Mouse (Mus musculus) heart, embryonic 10.5 days (tissue): Measurements from ENCODE around the gene Med21. TPM values are rescaled to one million over a fixed set of nuclear protein-coding genes. Genes with fewer than 3 reads are reported as not detected.
A peak's percentile ranks its signal among the peaks of the same experiment; 100 is the strongest.

ENCODE experiments used
- DNase-seq: peaks from one replicate; pipeline ENCODE4 v3.0.0-alpha.2; 2017; ENCODE audit warnings: low spot score
- H3K27ac ChIP-seq: fragments of 300-500 bp; sonication (generic); 2 replicates; pipeline ENCODE4 v1.5.1; 2016; ENCODE audit warnings: mild to moderate bottlenecking
- H3K27me3 ChIP-seq: fragments of 300-500 bp; sonication (generic); 2 replicates; pipeline ENCODE4 v1.6.1; 2016; ENCODE audit warnings: mild to moderate bottlenecking; ENCODE audit not compliant: poor library complexity, insufficient read depth, severe bottlenecking
- H3K36me3 ChIP-seq: fragments of 300-500 bp; sonication (generic); 2 replicates; pipeline ENCODE4 v1.6.1; 2016; ENCODE audit warnings: mild to moderate bottlenecking, moderate library complexity
- H3K4me1 ChIP-seq: fragments of 300-500 bp; sonication (generic); 2 replicates; pipeline ENCODE4 v1.6.1; 2016; ENCODE audit warnings: mild to moderate bottlenecking
- H3K4me3 ChIP-seq: fragments of 300-500 bp; sonication (generic); 2 replicates; pipeline ENCODE4 v1.5.1; 2016; ENCODE audit warnings: mild to moderate bottlenecking, moderate library complexity
- H3K9me3 ChIP-seq: fragments of 300-500 bp; sonication (generic); 2 replicates; pipeline ENCODE4 v1.6.1; 2016; ENCODE audit warnings: mild to moderate bottlenecking, moderate library complexity
- WGBS: fragments of 180-500 bp; shearing (Covaris S2); methylation state at CpG from one replicate; pipeline ENCODE4 v1.1.7; 2016; 5-methylcytosine and 5-hydroxymethylcytosine counted together
- polyA plus RNA-seq: library from polyadenylated mRNA; unstranded; fragments of >200 nt; fragmentation: Nextera tagmentation; extraction: Ambion mirVana; gene quantifications from 2 replicates; pipeline ENCODE4 v1.2.1, GENCODE M21; 2016

Gene Med21
- polyA plus RNA-seq, 1 experiment from 2014 or later, result 123 TPM

GRCm38 (mm10) chr6:146650013-146650412 is 7.7 kb downstream of the Med21 start:
- DNase-seq, result no peak
- no peak overlapping the region for H3K27ac ChIP-seq
- H3K36me3 ChIP-seq, result peaks cover 35% of the 10 kb centered on the region
- 76% methylated on average over 2 of the region's 2 CpGs for WGBS
- H3K27me3 ChIP-seq, result no peaks in the 10 kb centered on the region
- H3K4me1 ChIP-seq, result peaks cover 4% of the 10 kb centered on the region; the same call in 1 of the 2 replicates
- H3K9me3 ChIP-seq, result no peaks in the 10 kb centered on the region
- no peak overlapping the region for H3K4me3 ChIP-seq

GRCm38 (mm10) chr6:146651431-146651830 is 9.1 kb downstream of the Med21 start:
- peaks cover 35% of the 10 kb centered on the region for H3K36me3 ChIP-seq
- no peak overlapping the region for H3K27ac ChIP-seq
- peaks cover 4% of the 10 kb centered on the region; the same call in 1 of the 2 replicates for H3K4me1 ChIP-seq
- no peak overlapping the region for H3K4me3 ChIP-seq
- DNase-seq, result no peak
- H3K9me3 ChIP-seq, result no peaks in the 10 kb centered on the region
- no peaks in the 10 kb centered on the region for H3K27me3 ChIP-seq

- Histone ChIP-seq H3K4me1 (peaks cover 4% of the 10 kb centered on the region; the same call in 1 of the 2 replicates), H3K9me3 (no peaks in the 10 kb centered on the region), H3K27me3 (no peaks in the 10 kb centered on the region), H3K27ac (no peak overlapping the region), H3K4me3 (no peak overlapping the region), H3K36me3 (peaks cover 35% of the 10 kb centered on the region)
- WGBS, result 36% methylated on average over 3 of the region's 3 CpGs
- DNase-seq, result peak; percentile 58
Measured at GRCm38 (mm10) chr6:146653197-146653596, 10.8 kb downstream of the Med21 start.

- 46% methylated on average over 2 of the region's 2 CpGs for WGBS
- no peaks in the 10 kb centered on the region for H3K36me3 ChIP-seq
- no peaks in the 10 kb centered on the region for H3K27me3 ChIP-seq
- H3K27ac ChIP-seq, result no peak overlapping the region
- DNase-seq, result peak; percentile 75
- H3K4me1 ChIP-seq, result peaks cover 9% of the 10 kb centered on the region
- no peaks in the 10 kb centered on the region for H3K9me3 ChIP-seq
- H3K4me3 ChIP-seq, result no peak overlapping the region
Measured at GRCm38 (mm10) chr6:146660591-146660990, 18.2 kb downstream of the Med21 start.

GRCm38 (mm10) chr6:146661655-146662054 is 19.3 kb downstream of the Med21 start:
- H3K4me3 ChIP-seq, result no peak overlapping the region
- H3K9me3 ChIP-seq, result no peaks in the 10 kb centered on the region
- DNase-seq, result peak; percentile 51
- no peaks in the 10 kb centered on the region for H3K27me3 ChIP-seq
- H3K27ac ChIP-seq, result no peak overlapping the region
- 80% methylated on average over 5 of the region's 5 CpGs for WGBS
- H3K4me1 ChIP-seq, result peaks cover 11% of the 10 kb centered on the region
- no peaks in the 10 kb centered on the region for H3K36me3 ChIP-seq

GRCm38 (mm10) chr6:146662679-146663078 is 20.3 kb downstream of the Med21 start:
- Histone ChIP-seq H3K4me3 (no peak overlapping the region), H3K36me3 (no peaks in the 10 kb centered on the region), H3K27ac (no peak overlapping the region), H3K9me3 (no peaks in the 10 kb centered on the region), H3K27me3 (no peaks in the 10 kb centered on the region), H3K4me1 (peaks cover 15% of the 10 kb centered on the region)
- peak; percentile 70 for DNase-seq
- 35% methylated on average over 5 of the region's 5 CpGs for WGBS

- peaks cover 17% of the 10 kb centered on the region for H3K4me1 ChIP-seq
- no peaks in the 10 kb centered on the region for H3K27me3 ChIP-seq
- peak overlapping the region; percentile 68 for H3K27ac ChIP-seq
- no peak overlapping the region for H3K4me3 ChIP-seq
- WGBS, result 46% methylated on average over 5 of the region's 5 CpGs
- H3K9me3 ChIP-seq, result no peaks in the 10 kb centered on the region
- H3K36me3 ChIP-seq, result no peaks in the 10 kb centered on the region
- DNase-seq, result peak; percentile 69
Measured at GRCm38 (mm10) chr6:146664116-146664515, 21.8 kb downstream of the Med21 start.

- Histone ChIP-seq H3K27me3 (no peaks in the 10 kb centered on the region), H3K36me3 (no peaks in the 10 kb centered on the region), H3K27ac (peak overlapping the region; percentile 68; the same call in 1 of the 2 replicates), H3K4me3 (no peak overlapping the region), H3K4me1 (peaks cover 17% of the 10 kb centered on the region), H3K9me3 (no peaks in the 10 kb centered on the region)
- WGBS, result 93% methylated on average over 5 of the region's 5 CpGs
- peak; percentile 16 for DNase-seq
Measured at GRCm38 (mm10) chr6:146664917-146665316, 22.6 kb downstream of the Med21 start.

- H3K9me3 ChIP-seq, result 0 out of 2 replicates have a peak, but pooled peaks cover 3% of the 10 kb centered on the region
- H3K27ac ChIP-seq, result no peak overlapping the region
- 85% methylated on average over 2 of the region's 2 CpGs for WGBS
- no peaks in the 10 kb centered on the region for H3K27me3 ChIP-seq
- DNase-seq, result no peak
- no peak overlapping the region for H3K4me3 ChIP-seq
- H3K4me1 ChIP-seq, result peaks cover 17% of the 10 kb centered on the region
- H3K36me3 ChIP-seq, result no peaks in the 10 kb centered on the region
Measured at GRCm38 (mm10) chr6:146665408-146665807, 23.1 kb downstream of the Med21 start.

- Histone ChIP-seq H3K27me3 (no peaks in the 10 kb centered on the region), H3K27ac (0 out of 2 replicates have a peak overlapping the region, but pooled peaks have one; percentile 16)
- 71% methylated on average over 6 of the region's 6 CpGs for WGBS
Measured at GRCm38 (mm10) chr6:146666811-146667210, 24.5 kb downstream of the Med21 start.

GRCm38 (mm10) chr6:146668606-146669005 is 26.3 kb downstream of the Med21 start:
- H3K27ac ChIP-seq, result 0 out of 2 replicates have a peak overlapping the region, but pooled peaks have one; percentile 60
- H3K4me3 ChIP-seq, result no peak overlapping the region
- peaks cover 31% of the 10 kb centered on the region for H3K4me1 ChIP-seq
- H3K36me3 ChIP-seq, result no peaks in the 10 kb centered on the region
- H3K27me3 ChIP-seq, result no peaks in the 10 kb centered on the region
- peak; percentile 27 for DNase-seq
- 0 out of 2 replicates have a peak, but pooled peaks cover 5% of the 10 kb centered on the region for H3K9me3 ChIP-seq

More at GRCm38 (mm10) chr6:146666811-146667210, 24.5 kb downstream of the Med21 start:
- DNase-seq, result peak; percentile 25
- H3K4me3 ChIP-seq, result no peak overlapping the region
- H3K4me1 ChIP-seq, result peaks cover 23% of the 10 kb centered on the region
- 0 out of 2 replicates have a peak, but pooled peaks cover 5% of the 10 kb centered on the region for H3K9me3 ChIP-seq
- H3K36me3 ChIP-seq, result no peaks in the 10 kb centered on the region

- H3K36me3 ChIP-seq, result no peaks in the 10 kb centered on the region
- DNase-seq, result peak; percentile 59
- H3K27me3 ChIP-seq, result no peaks in the 10 kb centered on the region
- H3K4me1 ChIP-seq, result peaks cover 43% of the 10 kb centered on the region
- H3K27ac ChIP-seq, result peak overlapping the region; percentile 81
- H3K9me3 ChIP-seq, result 0 out of 2 replicates have a peak, but pooled peaks cover 5% of the 10 kb centered on the region
- 46% methylated on average over 15 of the region's 15 CpGs for WGBS
- H3K4me3 ChIP-seq, result no peak overlapping the region
Measured at GRCm38 (mm10) chr6:146670956-146671855, 28.9 kb downstream of the Med21 start.

- no peak overlapping the region for H3K4me3 ChIP-seq
- H3K9me3 ChIP-seq, result 0 out of 2 replicates have a peak, but pooled peaks cover 5% of the 10 kb centered on the region
- 57% methylated on average over 5 of the region's 5 CpGs for WGBS
- H3K27me3 ChIP-seq, result no peaks in the 10 kb centered on the region
- no peaks in the 10 kb centered on the region for H3K36me3 ChIP-seq
- peak; percentile 65 for DNase-seq
- peak overlapping the region; percentile 81 for H3K27ac ChIP-seq
- H3K4me1 ChIP-seq, result peaks cover 47% of the 10 kb centered on the region
Measured at GRCm38 (mm10) chr6:146672106-146672505, 29.8 kb downstream of the Med21 start.
